Mouse (Mus musculus): Measurements from ENCODE around the gene Ldha. TPM values are rescaled to one million over a fixed set of nuclear protein-coding genes. Genes with fewer than 3 reads are reported as not detected.
"Not testable (repeated sequence)": the region's sequence is repeated elsewhere in the genome, so short reads cannot be mapped to it uniquely, and the experiment has no call there.

Gene Ldha
- polyA plus RNA-seq, 1 experiment = 1,305 TPM

- 59% methylated on average over 4 of the region's 4 CpGs for WGBS
- DNase-seq (ENCODE audit: low read depth, low spot score) = no peak
These were observed 30.7 kb downstream of the Ldha start for GRCm38 (mm10) chr7:46871988-46872387.

GRCm38 (mm10) chr7:46876841-46877240, 35.6 kb downstream of the Ldha start:
- no peak for DNase-seq (ENCODE audit: low read depth, low spot score)
- WGBS = 64% methylated on average over 4 of the region's 4 CpGs

- WGBS = 80% methylated on average over 6 of the region's 6 CpGs
- no peak for DNase-seq (ENCODE audit: low read depth, low spot score)
These were observed 36.0 kb downstream of the Ldha start for GRCm38 (mm10) chr7:46877255-46877654.

GRCm38 (mm10) chr7:46879851-46880250, 38.6 kb downstream of the Ldha start:
- no peak for DNase-seq (ENCODE audit: low read depth, low spot score)
- 94% methylated on average over 5 of the region's 5 CpGs for WGBS

- 59% methylated on average over 2 of the region's 2 CpGs for WGBS
- DNase-seq (ENCODE audit: low read depth, low spot score) = no peak
These were observed 39.7 kb downstream of the Ldha start for GRCm38 (mm10) chr7:46880992-46881391.

GRCm38 (mm10) chr7:46881941-46882340, 40.7 kb downstream of the Ldha start:
- not testable (repeated sequence) for DNase-seq (ENCODE audit: low read depth, low spot score)
- WGBS = 62% methylated on average over 8 of the region's 8 CpGs

GRCm38 (mm10) chr7:46883304-46883703, 42.0 kb downstream of the Ldha start:
- WGBS = 84% methylated on average over 3 of the region's 3 CpGs

GRCm38 (mm10) chr7:46895511-46895910, 54.2 kb downstream of the Ldha start:
- no peak for DNase-seq (ENCODE audit: low read depth, low spot score)
- WGBS = 89% methylated on average over 3 of the region's 3 CpGs

More at GRCm38 (mm10) chr7:46883304-46883703, 42.0 kb downstream of the Ldha start:
- no peak for DNase-seq (ENCODE audit: low read depth, low spot score)

- no peak for DNase-seq (ENCODE audit: low read depth, low spot score)
- WGBS = 85% methylated on average over 3 of the region's 3 CpGs
These were observed 58.1 kb downstream of the Ldha start for GRCm38 (mm10) chr7:46899343-46899742.

Other genes starting within 250 kb of the Ldha start
- gene Sergef, start 201.7 kb upstream of the Ldha start, polyA plus RNA-seq (2012; rRNA removed) = 8.1 and 9.0 TPM in 2 replicates
- gene Tph1, start 168.9 kb upstream of the Ldha start, polyA plus RNA-seq (2012; rRNA removed) = 1.6 and 2.9 TPM in 2 replicates
- gene Saal1, start 130.8 kb upstream of the Ldha start, polyA plus RNA-seq (2012; rRNA removed) = 5.1 and 6.0 TPM in 2 replicates
- 1.7 and 4.0 TPM in 2 replicates for gene Saa3, start 125.8 kb upstream of the Ldha start, polyA plus RNA-seq (2012; rRNA removed)
- 0.05 TPM in 1 of 2 replicates, not detected in the other for gene Saa4, start 108.9 kb upstream of the Ldha start, polyA plus RNA-seq (2012; rRNA removed)
- 4.3 and 434 TPM in 2 replicates for gene Saa1, start 98.5 kb upstream of the Ldha start, polyA plus RNA-seq (2012; rRNA removed)
- 0.34 and 13.7 TPM in 2 replicates for gene Saa2, start 89.7 kb upstream of the Ldha start, polyA plus RNA-seq (2012; rRNA removed)
- gene Hps5, start 45.4 kb upstream of the Ldha start, polyA plus RNA-seq (2012; rRNA removed) = 27.6 and 33.9 TPM in 2 replicates
- 6.9 and 10.2 TPM in 2 replicates for gene Gtf2h1, start 45.4 kb upstream of the Ldha start, polyA plus RNA-seq (2012; rRNA removed)
- gene Ldhc, start 19.7 kb downstream of the Ldha start, polyA plus RNA-seq (2012; rRNA removed) = not detected in 2 replicates
- 68.3 and 71.2 TPM in 2 replicates for gene Tsg101, start 78.5 kb downstream of the Ldha start, polyA plus RNA-seq (2012; rRNA removed)
- gene Uevld, start 117.1 kb downstream of the Ldha start, polyA plus RNA-seq (2012; rRNA removed) = 2.5 and 4.3 TPM in 2 replicates
- gene Gm9999, start 142.1 kb downstream of the Ldha start, polyA plus RNA-seq (2012; rRNA removed) = not detected in 2 replicates
- 3.8 and 6.2 TPM in 2 replicates for gene Spty2d1, start 166.9 kb downstream of the Ldha start, polyA plus RNA-seq (2012; rRNA removed)
- 52.8 and 183 TPM in 2 replicates for gene Tmem86a, start 209.1 kb downstream of the Ldha start, polyA plus RNA-seq (2012; rRNA removed)

Data from large intestine, adult 2 months (tissue).